Mouse (Mus musculus) heart, embryonic 11.5 days (tissue): ENCODE results near the gene Wipf3. TPM values are rescaled to one million over a fixed set of nuclear protein-coding genes. Genes with fewer than 3 reads are reported as not detected.

ENCODE experiments used
- ATAC-seq: fragments of 200-750 bp; cut with Nextera tagmentation; replicated peaks from 2 replicates; pipeline ENCODE4 v1.8.0; 2017; ENCODE audit warnings: moderate library complexity; ENCODE audit not compliant: insufficient number of reproducible peaks, low FRiP score, low TSS enrichment
- H3K27ac ChIP-seq: fragments of 300-500 bp; sonication (generic); 2 replicates; pipeline ENCODE4 v1.5.1; 2014; ENCODE audit warnings: mild to moderate bottlenecking, low read depth, low read length
- H3K27me3 ChIP-seq: fragments of 300-500 bp; sonication (generic); 2 replicates; pipeline ENCODE4 v1.6.1; 2014; ENCODE audit warnings: mild to moderate bottlenecking, low read length, mixed read lengths; ENCODE audit not compliant: control insufficient read depth, insufficient read depth
- H3K36me3 ChIP-seq: fragments of 300-500 bp; sonication (generic); 2 replicates; pipeline ENCODE4 v1.6.1; 2014; ENCODE audit warnings: mild to moderate bottlenecking, low read length, moderate library complexity, mixed read lengths; ENCODE audit not compliant: control insufficient read depth, insufficient read depth
- H3K4me1 ChIP-seq: fragments of 300-500 bp; sonication (generic); 2 replicates; pipeline ENCODE4 v1.6.1; 2014; ENCODE audit warnings: low read length; ENCODE audit not compliant: control insufficient read depth, insufficient read depth
- H3K4me2 ChIP-seq: fragments of 300-500 bp; sonication (generic); 2 replicates; pipeline ENCODE4 v1.6.1; 2014; ENCODE audit warnings: mild to moderate bottlenecking, moderate library complexity
- H3K4me3 ChIP-seq: fragments of 300-500 bp; sonication (generic); 2 replicates; pipeline ENCODE4 v1.5.1; 2014; ENCODE audit warnings: low read depth, low read length
- H3K9ac ChIP-seq: fragments of 300-500 bp; sonication (generic); 2 replicates; pipeline ENCODE4 v1.6.1; 2014; ENCODE audit warnings: mild to moderate bottlenecking, low read depth, low read length, moderate library complexity
- H3K9me3 ChIP-seq: fragments of 300-500 bp; sonication (generic); replicated peaks from 2 replicates; pipeline ENCODE4 v1.6.1; 2016; ENCODE audit warnings: low read length; ENCODE audit not compliant: control insufficient read depth
- WGBS: fragments of 180-500 bp; shearing (Covaris S2); extraction: QIAGEN DNeasy Blood & Tissue Kit; methylation state at CpG from one replicate; pipeline ENCODE4 v1.1.7; 2014; ENCODE audit not compliant: insufficient replicate concordance; 5-methylcytosine and 5-hydroxymethylcytosine counted together
- polyA plus RNA-seq: library from polyadenylated mRNA; unstranded; fragments of >200 nt; fragmentation: Nextera tagmentation; extraction: Ambion mirVana; gene quantifications from 2 replicates; pipeline ENCODE4 v1.2.1, GENCODE M21; 2014

Gene Wipf3
- polyA plus RNA-seq, 1 experiment from 2014 or later: 3.8 TPM

DNA sequence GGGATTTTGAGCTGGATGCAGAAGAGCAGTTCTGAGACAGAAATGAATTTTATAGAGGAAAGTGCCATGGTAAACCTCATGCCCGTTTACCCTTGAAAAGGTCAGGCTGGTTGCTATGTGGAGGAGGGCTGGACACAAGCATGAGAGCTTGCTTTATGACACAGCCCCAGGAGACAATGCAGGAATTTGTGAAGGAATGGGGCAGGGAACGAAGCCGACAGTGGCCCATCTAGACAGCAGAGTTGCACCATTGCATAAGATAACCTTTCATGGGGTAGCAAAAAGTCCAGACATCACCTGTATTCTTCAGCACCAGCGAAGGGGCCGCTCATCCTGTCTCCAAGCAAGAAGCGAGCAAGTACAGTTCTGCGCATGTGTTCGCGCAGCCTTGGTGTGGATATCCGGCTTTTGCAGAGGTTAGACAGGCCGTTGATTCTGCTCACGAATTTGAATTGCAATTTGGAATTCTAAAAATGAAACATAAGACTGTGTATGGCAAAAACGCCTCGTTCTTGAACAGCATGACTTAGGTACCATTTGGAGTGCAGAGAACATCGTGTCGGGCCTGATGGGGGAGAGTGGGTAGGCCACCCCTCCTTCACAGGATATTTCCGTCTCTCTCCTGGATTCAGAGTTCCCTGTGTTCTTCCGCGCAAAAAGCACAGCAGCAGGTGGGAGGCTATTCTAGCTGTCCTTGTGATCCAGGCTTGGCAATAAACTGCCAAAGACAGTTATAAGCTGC is 46.7 kb downstream of the Wipf3 start:
- Histone ChIP-seq H3K4me3 (no peak overlapping the region), H3K27me3 (no peaks in the 10 kb centered on the region), H3K36me3 (no peaks in the 10 kb centered on the region), H3K9ac (no peak overlapping the region), H3K4me2 (no peak overlapping the region), H3K27ac (no peak overlapping the region), H3K4me1 (peaks cover 34% of the 10 kb centered on the region), H3K9me3 (no peaks in the 10 kb centered on the region)
- no peak for ATAC-seq
- 81% methylated on average over 19 of the region's 19 CpGs for WGBS

DNA sequence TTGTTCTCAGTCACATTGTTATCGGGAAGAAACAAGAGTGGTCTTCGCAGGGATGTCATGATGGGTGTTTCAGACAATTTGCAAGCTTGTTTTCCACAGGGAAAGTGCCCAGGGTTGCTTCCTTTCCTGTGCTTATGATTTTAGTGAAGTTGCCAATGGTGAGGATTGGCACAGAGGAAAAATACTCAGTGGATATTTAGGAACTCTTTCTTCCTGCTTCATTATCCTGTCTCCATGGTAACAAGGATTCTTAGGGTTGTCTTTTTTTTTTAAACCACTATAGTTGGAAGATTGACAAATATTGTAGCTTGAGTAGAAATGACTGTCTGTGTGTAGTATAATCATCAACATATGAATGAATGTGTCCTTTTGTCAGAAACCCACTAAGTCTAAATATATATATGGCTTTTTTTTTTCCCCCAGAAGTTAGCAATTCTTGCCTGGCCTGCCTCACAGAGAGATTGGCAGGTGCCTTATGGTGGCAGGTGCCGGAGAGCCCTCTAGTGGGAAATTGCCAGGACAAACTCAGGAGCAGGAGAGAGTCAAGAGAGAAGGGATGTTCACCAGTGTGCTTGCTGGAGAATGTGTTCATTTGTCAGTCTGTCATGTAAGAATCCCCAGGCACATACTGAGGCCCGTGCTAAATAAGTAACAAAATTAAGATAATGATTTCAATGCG is 49.4 kb downstream of the Wipf3 start:
- Histone ChIP-seq H3K27me3 (no peaks in the 10 kb centered on the region), H3K36me3 (no peaks in the 10 kb centered on the region), H3K9ac (no peak overlapping the region), H3K27ac (no peak overlapping the region), H3K4me3 (no peak overlapping the region), H3K9me3 (no peaks in the 10 kb centered on the region), H3K4me2 (no peak overlapping the region), H3K4me1 (peaks cover 15% of the 10 kb centered on the region)
- 62% methylated on average over 5 of the region's 5 CpGs for WGBS
- ATAC-seq: no peak

DNA sequence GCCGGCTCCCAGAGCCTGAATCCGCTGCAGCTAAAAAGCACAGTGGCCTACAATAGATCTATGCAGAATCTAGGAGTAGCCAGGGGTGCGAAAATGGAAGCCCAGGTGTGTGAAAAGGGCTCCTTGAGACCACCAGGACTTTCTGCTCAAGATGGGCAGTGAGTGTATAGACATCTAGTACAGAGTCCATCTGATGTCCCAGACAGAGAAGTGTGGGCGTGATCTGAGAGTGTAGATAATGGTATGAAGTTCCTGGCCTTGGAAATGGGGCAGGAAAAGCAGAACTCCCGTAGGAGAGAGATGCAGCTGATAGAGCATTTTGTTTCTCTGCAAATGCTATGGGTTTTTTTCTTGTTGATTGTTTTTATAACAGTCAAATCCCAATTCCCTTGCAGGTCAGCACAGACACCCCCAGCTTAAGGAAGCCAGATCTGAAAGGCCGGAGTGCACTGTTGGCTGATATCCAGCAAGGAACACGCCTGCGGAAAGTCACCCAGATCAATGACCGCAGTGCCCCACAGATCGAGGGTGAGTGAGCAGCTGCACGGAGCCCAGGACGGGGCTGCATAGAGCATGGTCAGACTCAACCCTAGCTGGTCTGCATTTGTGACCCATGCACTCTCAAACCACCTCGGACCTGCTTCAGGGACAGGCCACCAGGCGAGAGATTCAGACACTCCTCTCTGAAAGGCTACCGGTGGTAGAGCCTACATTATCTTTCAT is 52.1 kb downstream of the Wipf3 start:
- peaks cover 7% of the 10 kb centered on the region; the same call in 1 of the 2 replicates for H3K27me3 ChIP-seq
- H3K4me3 ChIP-seq: no peak overlapping the region
- no peak overlapping the region for H3K27ac ChIP-seq
- 0 out of 2 replicates have a peak, but pooled peaks cover 1% of the 10 kb centered on the region for H3K4me1 ChIP-seq
- H3K4me2 ChIP-seq: no peak overlapping the region
- no peaks in the 10 kb centered on the region for H3K9me3 ChIP-seq
- no peak overlapping the region for H3K9ac ChIP-seq
- 62% methylated on average over 15 of the region's 15 CpGs for WGBS
- ATAC-seq: no peak
- no peaks in the 10 kb centered on the region for H3K36me3 ChIP-seq

DNA sequence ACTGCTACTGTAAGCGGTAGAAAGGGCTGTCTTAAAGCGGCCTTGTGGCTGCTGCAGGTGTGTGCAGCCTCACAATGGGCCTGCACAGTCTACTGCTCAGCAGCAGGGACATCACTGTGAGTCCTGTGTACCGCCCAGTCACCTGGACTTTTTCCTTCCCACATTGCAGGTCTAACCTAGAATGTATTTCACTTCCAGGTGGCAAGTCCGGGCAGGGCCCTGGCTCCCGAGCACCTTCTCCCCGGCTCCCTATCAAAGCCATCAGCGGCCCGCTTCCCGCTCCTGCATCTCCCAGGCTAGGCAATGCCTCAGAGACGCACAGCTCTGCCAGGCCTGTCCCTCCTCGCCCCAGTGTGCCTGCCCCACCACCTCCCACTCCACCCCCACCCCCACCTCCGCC is 55.6 kb downstream of the Wipf3 start:
- no peak overlapping the region for H3K9ac ChIP-seq
- peaks cover 10% of the 10 kb centered on the region; the same call in 1 of the 2 replicates for H3K27me3 ChIP-seq
- no peaks in the 10 kb centered on the region for H3K4me1 ChIP-seq
- no peak overlapping the region for H3K27ac ChIP-seq
- H3K4me2 ChIP-seq: peak overlapping the region; percentile 72
- no peaks in the 10 kb centered on the region for H3K9me3 ChIP-seq
- WGBS: 15% methylated on average over 12 of the region's 12 CpGs
- peak overlapping the region; percentile 37 for H3K4me3 ChIP-seq
- no peak for ATAC-seq
- no peaks in the 10 kb centered on the region for H3K36me3 ChIP-seq

DNA sequence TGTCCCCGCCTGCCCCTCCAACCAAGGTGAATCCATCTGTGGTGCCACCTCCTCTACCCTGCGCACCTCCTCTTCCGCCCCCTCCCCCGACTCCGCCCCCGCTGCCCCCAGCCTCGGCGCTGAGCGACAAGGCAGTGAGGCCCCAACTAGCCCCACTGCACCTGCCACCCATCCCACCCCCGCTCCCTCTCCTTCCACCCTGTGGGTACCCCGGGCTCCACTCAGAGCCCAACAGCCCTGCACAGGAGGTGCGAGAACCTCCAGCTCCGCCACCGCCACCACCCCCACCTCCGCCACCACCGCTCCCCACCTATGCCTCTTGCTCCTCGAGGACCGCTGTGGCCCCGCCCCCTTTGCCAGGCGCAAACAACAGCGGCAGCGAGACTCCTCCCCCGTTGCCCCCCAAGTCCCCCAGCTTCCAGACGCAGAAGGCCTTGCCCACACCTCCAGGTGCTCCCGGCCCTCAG is 56.1 kb downstream of the Wipf3 start:
- Histone ChIP-seq H3K4me3 (peak overlapping the region; percentile 37), H3K9me3 (no peaks in the 10 kb centered on the region), H3K9ac (peak overlapping the region; percentile 58; the same call in 1 of the 2 replicates), H3K4me2 (peak overlapping the region; percentile 72), H3K36me3 (no peaks in the 10 kb centered on the region), H3K27ac (no peak overlapping the region), H3K4me1 (no peaks in the 10 kb centered on the region), H3K27me3 (peaks cover 10% of the 10 kb centered on the region; the same call in 1 of the 2 replicates)
- WGBS: 8% methylated on average over 25 of the region's 25 CpGs
- no peak; the same call in 1 of the 2 replicates for ATAC-seq

DNA sequence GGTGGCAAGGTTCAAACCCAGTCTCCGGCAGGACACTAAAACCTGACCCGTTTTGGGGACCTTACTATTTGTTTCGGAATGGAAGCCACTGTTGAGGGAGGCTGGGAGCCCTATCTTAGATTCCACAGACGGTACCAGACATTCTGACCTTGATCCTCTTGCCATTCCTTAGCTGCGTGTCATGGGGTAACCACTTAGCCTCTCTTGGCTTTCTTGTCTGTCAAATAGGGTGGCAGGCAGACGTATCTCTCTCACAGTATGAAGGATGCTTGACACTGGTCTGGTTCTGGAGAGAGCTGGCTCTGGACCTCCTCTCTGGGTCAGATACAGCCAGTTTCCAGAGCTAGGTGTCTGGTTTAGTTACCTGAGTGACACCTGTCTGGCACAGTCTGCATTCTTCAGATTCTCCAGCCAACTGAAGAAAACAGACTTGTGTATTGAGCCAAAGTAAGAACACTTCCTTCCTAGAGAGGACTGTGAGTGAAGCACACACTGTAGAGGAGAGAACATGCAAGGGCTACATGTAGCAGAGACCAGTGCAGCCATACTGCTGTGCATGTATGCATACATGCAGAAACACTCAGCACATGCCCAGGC is 56.7 kb downstream of the Wipf3 start:
- H3K9me3 ChIP-seq: no peaks in the 10 kb centered on the region
- no peak for ATAC-seq
- H3K4me2 ChIP-seq: peak overlapping the region; percentile 72
- H3K27ac ChIP-seq: no peak overlapping the region
- peak overlapping the region; percentile 58; the same call in 1 of the 2 replicates for H3K9ac ChIP-seq
- 23% methylated on average over 6 of the region's 6 CpGs for WGBS
- H3K27me3 ChIP-seq: peaks cover 10% of the 10 kb centered on the region; the same call in 1 of the 2 replicates
- no peaks in the 10 kb centered on the region for H3K36me3 ChIP-seq
- peak overlapping the region; percentile 37; the same call in 1 of the 2 replicates for H3K4me3 ChIP-seq
- no peaks in the 10 kb centered on the region for H3K4me1 ChIP-seq

DNA sequence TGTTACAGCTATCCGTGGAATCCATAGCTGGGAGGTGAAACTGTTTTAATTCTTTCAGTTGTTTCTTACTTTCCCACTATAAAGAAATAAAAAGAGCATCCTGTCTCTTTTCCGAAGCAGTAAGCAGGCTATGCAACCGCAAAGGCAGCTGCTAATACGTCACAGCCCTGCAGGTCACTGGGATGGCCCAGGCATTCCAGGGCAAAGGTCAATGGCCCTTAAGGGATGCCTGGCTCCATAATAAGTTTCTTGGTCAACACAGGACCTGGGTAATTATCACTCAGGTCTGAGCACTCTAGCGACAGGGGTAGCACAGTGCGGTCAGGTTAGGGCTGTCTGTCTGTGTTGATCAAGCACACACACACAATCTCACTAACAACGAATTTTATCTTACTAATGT is 61.7 kb downstream of the Wipf3 start:
- Histone ChIP-seq H3K4me1 (no peaks in the 10 kb centered on the region), H3K4me2 (no peak overlapping the region), H3K4me3 (no peak overlapping the region), H3K36me3 (no peaks in the 10 kb centered on the region), H3K27me3 (peaks cover 6% of the 10 kb centered on the region; the same call in 1 of the 2 replicates), H3K9ac (no peak overlapping the region), H3K27ac (no peak overlapping the region), H3K9me3 (no peaks in the 10 kb centered on the region)
- 58% methylated on average over 7 of the region's 7 CpGs for whole genome bisulfite sequencing
- no peak for ATAC-seq

DNA sequence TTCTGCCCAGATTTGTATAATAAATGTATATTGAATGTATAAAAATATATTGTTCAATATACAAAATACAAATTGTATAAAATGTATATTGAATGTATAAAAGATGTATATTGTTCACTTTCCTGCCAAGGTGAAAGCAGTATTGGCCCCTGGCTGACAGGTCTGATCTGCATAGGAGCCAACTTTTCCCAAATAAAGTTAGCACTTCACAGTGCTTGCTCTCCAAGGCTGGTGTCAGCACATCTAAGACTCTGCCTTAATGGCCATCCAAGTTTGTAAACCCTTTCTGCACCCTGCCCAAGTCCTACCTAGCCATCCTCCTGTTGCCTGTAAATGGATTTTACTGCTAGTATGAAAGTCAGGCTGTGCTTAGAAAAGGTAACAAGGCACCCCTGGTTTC is 64.7 kb downstream of the Wipf3 start:
- H3K4me2 ChIP-seq: no peak overlapping the region
- no peaks in the 10 kb centered on the region for H3K27me3 ChIP-seq
- no peak overlapping the region for H3K9ac ChIP-seq
- no peak overlapping the region for H3K4me3 ChIP-seq
- no peaks in the 10 kb centered on the region for H3K9me3 ChIP-seq
- no peaks in the 10 kb centered on the region for H3K4me1 ChIP-seq
- no peak for ATAC-seq
- no peak overlapping the region for H3K27ac ChIP-seq
- no peaks in the 10 kb centered on the region for H3K36me3 ChIP-seq
